Mouse (Mus musculus): Measurements from ENCODE around the gene Tceal3. TPM values are rescaled to one million over a fixed set of nuclear protein-coding genes. Genes with fewer than 3 reads are reported as not detected.
"Not testable (repeated sequence)": the region's sequence is repeated elsewhere in the genome, so short reads cannot be mapped to it uniquely, and the experiment has no call there.

The Tceal3 gene
- polyA plus RNA-seq, 1 experiment from 2014 or later, result 1.2 TPM

DNA sequence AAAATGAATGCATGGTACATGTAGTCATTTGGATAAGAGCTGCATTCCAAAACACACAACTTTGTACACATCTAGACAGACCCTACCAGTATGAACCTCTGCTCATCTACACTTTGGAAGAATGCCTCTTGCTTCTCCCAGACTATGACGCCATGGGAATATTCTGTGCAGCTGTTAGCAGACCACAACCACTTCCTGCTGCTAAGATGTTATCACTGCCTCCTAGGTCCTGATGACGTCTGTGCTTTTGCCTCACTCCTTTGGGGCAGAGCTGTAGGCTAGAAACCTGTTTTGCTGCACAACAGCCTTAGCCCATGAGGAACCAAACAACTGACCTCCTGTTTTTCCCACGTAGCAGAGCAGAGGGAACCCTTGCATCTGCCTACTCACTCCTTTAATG lies 25.2 kb downstream of the Tceal3 start:
- not testable (repeated sequence) for H3K36me3 ChIP-seq (ENCODE audit: control insufficient read depth, insufficient read depth, low read length); H3K9me3 ChIP-seq (replicated peaks; ENCODE audit: control insufficient read depth, low read length); H3K9ac ChIP-seq (ENCODE audit: low read depth, low read length); H3K4me1 ChIP-seq (ENCODE audit: control insufficient read depth, insufficient read depth, low read length); H3K27ac ChIP-seq (ENCODE audit: low read depth, low read length); H3K4me2 ChIP-seq; ATAC-seq (replicated peaks; ENCODE audit: insufficient number of reproducible peaks, low FRiP score, low TSS enrichment); H3K4me3 ChIP-seq (ENCODE audit: low read depth, low read length); H3K27me3 ChIP-seq (ENCODE audit: control insufficient read depth, insufficient read depth, low read length)
- 46% methylated on average over 3 of the region's 3 CpGs for WGBS (ENCODE audit: insufficient replicate concordance)

DNA sequence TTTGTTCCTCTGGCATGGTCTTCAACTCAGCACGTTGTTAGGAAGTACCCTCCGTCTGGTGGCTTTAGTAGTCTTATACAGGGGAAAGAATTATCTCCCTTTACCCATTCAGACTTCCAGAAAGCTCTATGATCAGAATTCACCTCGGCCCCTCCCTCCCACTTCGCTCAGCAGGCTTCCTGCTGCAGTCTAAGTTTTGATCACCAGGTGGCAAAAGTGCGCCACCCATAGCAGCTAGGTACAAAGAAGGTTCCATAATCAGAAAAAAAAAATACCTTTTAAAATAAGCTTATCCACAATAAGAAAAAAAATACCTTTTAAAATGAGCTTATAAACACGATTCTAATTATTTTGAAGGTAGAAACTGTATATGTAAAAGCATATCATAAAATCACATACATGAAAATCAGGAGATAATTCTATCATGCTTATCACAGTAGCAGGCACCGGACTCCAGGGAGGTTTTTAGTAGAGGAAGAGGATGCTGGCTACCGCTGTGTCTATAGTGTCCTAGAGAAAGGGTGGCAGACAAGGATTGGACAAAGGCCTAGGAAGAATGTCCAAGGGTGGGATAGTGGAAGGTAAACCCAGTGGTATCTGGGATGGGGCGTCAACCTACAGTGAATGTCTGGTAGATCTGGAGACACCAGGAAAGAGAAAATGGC lies 34.4 kb downstream of the Tceal3 start:
- no peak overlapping the region for H3K9ac ChIP-seq (ENCODE audit: low read depth, low read length)

DNA sequence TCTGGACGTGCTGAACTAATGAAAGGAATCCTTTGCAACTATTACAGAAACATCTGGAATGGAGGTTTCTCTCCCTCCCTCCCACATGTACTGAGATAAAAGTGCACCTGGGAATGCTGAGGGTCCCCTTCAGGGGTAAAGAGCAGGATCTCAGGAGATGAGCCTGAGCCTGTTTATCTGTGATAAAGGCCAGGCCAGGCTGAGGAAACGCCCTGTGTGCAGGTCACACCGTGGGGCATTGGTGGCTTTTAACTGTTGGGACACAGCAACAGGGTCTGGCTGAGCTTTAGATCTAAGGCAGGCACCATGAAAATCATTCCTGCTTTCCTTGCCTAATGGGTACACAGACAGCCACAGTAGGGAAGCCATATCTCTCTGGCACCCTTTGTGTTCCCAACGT lies 35.3 kb downstream of the Tceal3 start:
- Histone ChIP-seq H3K4me3 (ENCODE audit: low read depth, low read length) (no peak overlapping the region), H3K4me2 (no peak overlapping the region), H3K36me3 (ENCODE audit: control insufficient read depth, insufficient read depth, low read length) (no peaks in the 10 kb centered on the region), H3K27ac (ENCODE audit: low read depth, low read length) (no peak overlapping the region), H3K9ac (ENCODE audit: low read depth, low read length) (no peak overlapping the region), H3K4me1 (ENCODE audit: control insufficient read depth, insufficient read depth, low read length) (no peaks in the 10 kb centered on the region), H3K27me3 (ENCODE audit: control insufficient read depth, insufficient read depth, low read length) (no peaks in the 10 kb centered on the region), H3K9me3 (replicated peaks; ENCODE audit: control insufficient read depth, low read length) (no peaks in the 10 kb centered on the region)
- 51% methylated on average over 4 of the region's 4 CpGs for WGBS (ENCODE audit: insufficient replicate concordance)
- ATAC-seq (replicated peaks; ENCODE audit: insufficient number of reproducible peaks, low FRiP score, low TSS enrichment), result no peak

More for the DNA sequence above, 34.4 kb downstream of the Tceal3 start:
- H3K9me3 ChIP-seq (replicated peaks; ENCODE audit: control insufficient read depth, low read length), result no peaks in the 10 kb centered on the region
- no peaks in the 10 kb centered on the region for H3K27me3 ChIP-seq (ENCODE audit: control insufficient read depth, insufficient read depth, low read length)
- 42% methylated on average over 9 of the region's 9 CpGs for whole genome bisulfite sequencing (ENCODE audit: insufficient replicate concordance)
- H3K27ac ChIP-seq (ENCODE audit: low read depth, low read length), result no peak overlapping the region
- no peak overlapping the region for H3K4me3 ChIP-seq (ENCODE audit: low read depth, low read length)
- H3K4me2 ChIP-seq, result no peak overlapping the region
- H3K4me1 ChIP-seq (ENCODE audit: control insufficient read depth, insufficient read depth, low read length), result no peaks in the 10 kb centered on the region
- ATAC-seq (replicated peaks; ENCODE audit: insufficient number of reproducible peaks, low FRiP score, low TSS enrichment), result no peak
- H3K36me3 ChIP-seq (ENCODE audit: control insufficient read depth, insufficient read depth, low read length), result no peaks in the 10 kb centered on the region

DNA sequence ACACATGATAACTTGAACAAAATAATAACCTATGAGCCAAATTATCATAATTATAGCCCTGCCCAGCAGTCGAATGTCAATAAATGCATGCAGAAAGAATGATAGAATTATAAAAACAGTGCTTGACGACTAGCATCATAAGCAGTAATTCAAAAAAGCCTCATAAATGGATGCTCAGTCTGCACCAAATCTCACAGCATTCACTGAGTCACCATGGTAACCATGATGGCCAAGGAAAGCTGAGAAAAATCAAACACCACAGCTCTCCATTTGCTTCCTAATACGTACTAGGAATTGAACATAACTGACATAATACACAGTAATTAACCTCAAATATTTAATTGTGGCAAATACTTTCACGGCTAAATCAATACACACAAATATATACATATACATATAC lies 44.5 kb downstream of the Tceal3 start:
- no peak for ATAC-seq (replicated peaks; ENCODE audit: insufficient number of reproducible peaks, low FRiP score, low TSS enrichment)

DNA sequence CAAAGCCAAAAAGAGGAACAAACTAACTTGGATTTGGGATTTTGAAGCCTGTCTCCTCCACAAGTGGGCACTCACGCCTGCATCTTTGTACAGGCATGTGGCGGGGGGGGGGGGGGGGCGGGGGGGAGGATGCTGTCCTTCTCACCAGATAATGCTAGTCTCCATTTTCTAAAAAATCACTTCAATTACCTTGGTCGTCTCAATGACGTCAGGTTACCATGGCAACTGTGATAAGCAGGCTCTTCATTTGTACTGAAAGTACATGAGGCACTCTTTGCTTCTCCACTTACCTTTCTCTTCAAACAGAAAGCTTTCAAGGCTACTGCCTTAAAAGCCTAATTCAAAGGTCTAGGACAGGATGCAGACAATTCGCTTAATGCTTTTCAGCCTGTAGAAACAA lies 49.1 kb downstream of the Tceal3 start:
- Histone ChIP-seq H3K9me3 (replicated peaks; ENCODE audit: control insufficient read depth, low read length) (no peaks in the 10 kb centered on the region), H3K4me1 (ENCODE audit: control insufficient read depth, insufficient read depth, low read length) (no peaks in the 10 kb centered on the region), H3K4me2 (no peak overlapping the region), H3K36me3 (ENCODE audit: control insufficient read depth, insufficient read depth, low read length) (no peaks in the 10 kb centered on the region), H3K4me3 (ENCODE audit: low read depth, low read length) (no peak overlapping the region), H3K27ac (ENCODE audit: low read depth, low read length) (no peak overlapping the region), H3K9ac (ENCODE audit: low read depth, low read length) (no peak overlapping the region), H3K27me3 (ENCODE audit: control insufficient read depth, insufficient read depth, low read length) (no peaks in the 10 kb centered on the region)
- no peak for ATAC-seq (replicated peaks; ENCODE audit: insufficient number of reproducible peaks, low FRiP score, low TSS enrichment)
- 31% methylated on average over 6 of the region's 6 CpGs for WGBS (ENCODE audit: insufficient replicate concordance)

More for the DNA sequence above, 44.5 kb downstream of the Tceal3 start:
- no peaks in the 10 kb centered on the region for H3K36me3 ChIP-seq (ENCODE audit: control insufficient read depth, insufficient read depth, low read length)
- H3K4me2 ChIP-seq, result no peak overlapping the region
- WGBS (ENCODE audit: insufficient replicate concordance), result 74% methylated on average over 4 of the region's 4 CpGs
- no peak overlapping the region for H3K9ac ChIP-seq (ENCODE audit: low read depth, low read length)
- H3K4me1 ChIP-seq (ENCODE audit: control insufficient read depth, insufficient read depth, low read length), result no peaks in the 10 kb centered on the region
- no peak overlapping the region for H3K4me3 ChIP-seq (ENCODE audit: low read depth, low read length)
- H3K9me3 ChIP-seq (replicated peaks; ENCODE audit: control insufficient read depth, low read length), result no peaks in the 10 kb centered on the region
- no peaks in the 10 kb centered on the region for H3K27me3 ChIP-seq (ENCODE audit: control insufficient read depth, insufficient read depth, low read length)
- H3K27ac ChIP-seq (ENCODE audit: low read depth, low read length), result no peak overlapping the region

DNA sequence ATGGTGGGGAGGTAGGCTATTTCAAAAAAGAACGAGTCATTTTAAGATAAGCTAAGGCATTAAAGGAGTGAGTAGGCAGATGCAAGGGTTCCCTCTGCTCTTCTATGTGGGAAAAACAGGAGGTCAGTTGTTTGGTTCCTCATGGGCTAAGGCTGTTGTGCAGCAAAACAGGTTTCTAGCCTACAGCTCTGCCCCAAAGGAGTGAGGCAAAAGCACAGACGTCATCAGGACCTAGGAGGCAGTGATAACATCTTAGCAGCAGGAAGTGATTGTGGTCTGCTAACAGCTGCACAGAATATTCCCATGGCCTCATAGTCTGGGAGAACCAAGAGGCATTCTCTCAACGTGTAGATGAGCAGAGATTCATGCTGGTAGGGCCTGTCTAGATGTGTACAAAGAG lies 55.2 kb downstream of the Tceal3 start:
- H3K36me3 ChIP-seq (ENCODE audit: control insufficient read depth, insufficient read depth, low read length); H3K4me2 ChIP-seq; ATAC-seq (replicated peaks; ENCODE audit: insufficient number of reproducible peaks, low FRiP score, low TSS enrichment); H3K4me1 ChIP-seq (ENCODE audit: control insufficient read depth, insufficient read depth, low read length); H3K9ac ChIP-seq (ENCODE audit: low read depth, low read length); H3K4me3 ChIP-seq (ENCODE audit: low read depth, low read length); H3K9me3 ChIP-seq (replicated peaks; ENCODE audit: control insufficient read depth, low read length); H3K27ac ChIP-seq (ENCODE audit: low read depth, low read length); H3K27me3 ChIP-seq (ENCODE audit: control insufficient read depth, insufficient read depth, low read length): not testable (repeated sequence)
- WGBS (ENCODE audit: insufficient replicate concordance), result 32% methylated on average over 3 of the region's 3 CpGs

DNA sequence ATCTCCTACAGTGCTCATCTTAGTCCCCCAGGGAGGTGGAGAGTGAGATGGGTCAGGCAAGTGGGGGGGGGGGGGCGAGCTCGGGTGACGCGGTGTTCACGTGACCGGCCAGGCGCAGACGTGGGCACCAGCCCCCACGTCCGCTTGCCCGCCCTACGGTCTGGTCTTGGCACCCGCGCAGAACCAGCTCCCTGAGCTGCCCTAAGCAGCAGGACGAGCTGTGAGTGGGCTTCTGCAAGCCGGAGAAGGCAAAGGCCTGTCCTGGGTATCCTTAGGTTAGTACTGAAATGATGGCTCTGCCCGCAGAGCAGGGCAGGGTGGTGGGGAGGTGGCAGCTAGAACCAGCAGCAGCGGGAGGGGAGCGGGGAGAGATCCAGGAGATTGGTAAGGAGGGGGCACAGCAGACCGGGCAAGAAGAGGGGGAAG lies 75.7 kb downstream of the Tceal3 start:
- H3K27ac ChIP-seq (ENCODE audit: low read depth, low read length), result no peak overlapping the region
- H3K9ac ChIP-seq (ENCODE audit: low read depth, low read length), result no peak overlapping the region
- no peaks in the 10 kb centered on the region for H3K36me3 ChIP-seq (ENCODE audit: control insufficient read depth, insufficient read depth, low read length)
- H3K9me3 ChIP-seq (replicated peaks; ENCODE audit: control insufficient read depth, low read length), result no peaks in the 10 kb centered on the region
- H3K27me3 ChIP-seq (ENCODE audit: control insufficient read depth, insufficient read depth, low read length), result no peaks in the 10 kb centered on the region
- H3K4me3 ChIP-seq (ENCODE audit: low read depth, low read length), result peak overlapping the region; percentile 37
- ATAC-seq (replicated peaks; ENCODE audit: insufficient number of reproducible peaks, low FRiP score, low TSS enrichment), result no peak
- H3K4me1 ChIP-seq (ENCODE audit: control insufficient read depth, insufficient read depth, low read length), result no peaks in the 10 kb centered on the region
- WGBS (ENCODE audit: insufficient replicate concordance), result 34% methylated on average over 17 of the region's 20 CpGs
- peak overlapping the region; percentile 71 for H3K4me2 ChIP-seq

DNA sequence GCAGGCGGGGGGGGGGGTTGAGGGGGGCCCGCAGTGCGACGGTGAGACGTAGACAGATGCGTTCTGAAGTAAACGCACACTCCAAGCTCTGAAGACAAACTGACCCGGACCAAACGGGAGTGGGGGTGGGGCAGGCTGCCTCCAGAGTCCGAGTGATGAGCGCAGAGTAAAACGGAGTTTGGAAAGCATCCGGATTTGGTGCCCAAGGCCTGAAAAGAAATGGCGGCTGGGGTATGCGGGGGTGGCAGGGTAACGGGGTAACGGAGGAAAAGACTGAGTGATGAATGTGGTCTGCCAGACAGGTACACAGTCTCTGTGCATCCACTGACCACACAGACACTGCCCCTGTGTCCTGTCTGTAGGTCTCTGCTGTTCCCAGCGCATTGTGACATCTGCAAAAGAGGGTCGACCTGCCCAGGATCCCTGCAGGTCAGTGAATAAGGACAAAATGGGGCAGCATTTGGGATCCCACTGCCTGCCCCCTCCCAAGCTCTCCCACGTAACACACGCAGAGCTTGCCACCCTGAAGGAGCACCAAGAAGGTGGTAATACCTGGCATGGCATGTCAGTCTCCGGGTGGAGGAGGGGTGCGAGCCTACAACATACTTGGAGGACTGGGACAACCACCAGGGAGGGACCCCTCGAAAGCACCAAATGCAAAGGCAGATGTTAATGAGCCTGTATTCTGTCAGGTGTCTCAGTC lies 76.3 kb downstream of the Tceal3 start:
- not testable (repeated sequence) for ATAC-seq (replicated peaks; ENCODE audit: insufficient number of reproducible peaks, low FRiP score, low TSS enrichment); H3K27me3 ChIP-seq (ENCODE audit: control insufficient read depth, insufficient read depth, low read length); H3K9ac ChIP-seq (ENCODE audit: low read depth, low read length); H3K36me3 ChIP-seq (ENCODE audit: control insufficient read depth, insufficient read depth, low read length); H3K27ac ChIP-seq (ENCODE audit: low read depth, low read length); H3K9me3 ChIP-seq (replicated peaks; ENCODE audit: control insufficient read depth, low read length); H3K4me1 ChIP-seq (ENCODE audit: control insufficient read depth, insufficient read depth, low read length)
- peak overlapping the region; percentile 71 for H3K4me2 ChIP-seq
- WGBS (ENCODE audit: insufficient replicate concordance), result 21% methylated on average over 24 of the region's 24 CpGs
- peak overlapping the region; percentile 37 for H3K4me3 ChIP-seq (ENCODE audit: low read depth, low read length)

DNA sequence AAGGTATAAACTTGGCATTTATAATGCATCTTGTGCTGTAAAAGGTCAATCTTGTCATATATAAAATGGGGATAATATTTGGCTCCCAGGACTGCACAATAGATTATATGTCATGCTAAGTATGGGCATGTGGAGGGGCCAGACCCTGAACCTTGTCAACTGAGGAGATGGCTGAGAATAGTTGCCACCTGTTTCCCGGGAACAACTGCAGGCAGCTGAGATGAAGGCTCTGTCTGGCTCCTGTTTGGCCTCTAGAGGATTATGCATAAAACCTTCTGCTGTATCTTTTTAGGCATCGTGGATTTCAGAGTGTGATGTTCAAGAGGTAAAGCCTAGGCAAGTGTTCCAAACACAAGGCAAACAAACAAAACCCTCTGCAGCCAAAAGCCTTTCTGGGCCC lies 78.2 kb downstream of the Tceal3 start:
- ATAC-seq (replicated peaks; ENCODE audit: insufficient number of reproducible peaks, low FRiP score, low TSS enrichment), result no peak
- no peaks in the 10 kb centered on the region for H3K27me3 ChIP-seq (ENCODE audit: control insufficient read depth, insufficient read depth, low read length)
- H3K4me1 ChIP-seq (ENCODE audit: control insufficient read depth, insufficient read depth, low read length), result no peaks in the 10 kb centered on the region
- H3K27ac ChIP-seq (ENCODE audit: low read depth, low read length), result no peak overlapping the region
- no peaks in the 10 kb centered on the region for H3K36me3 ChIP-seq (ENCODE audit: control insufficient read depth, insufficient read depth, low read length)
- WGBS (ENCODE audit: insufficient replicate concordance), result 69% methylated on average over 2 of the region's 2 CpGs
- H3K4me3 ChIP-seq (ENCODE audit: low read depth, low read length), result no peak overlapping the region
- no peaks in the 10 kb centered on the region for H3K9me3 ChIP-seq (replicated peaks; ENCODE audit: control insufficient read depth, low read length)
- no peak overlapping the region for H3K4me2 ChIP-seq
- H3K9ac ChIP-seq (ENCODE audit: low read depth, low read length), result no peak overlapping the region
